Mouse (Mus musculus) CH12.LX (cell line): ENCODE results near the gene Doc2g. TPM values are rescaled to one million over a fixed set of nuclear protein-coding genes. Genes with fewer than 3 reads are reported as not detected.

ENCODE experiments used
- DNase-seq: peaks from one replicate; pipeline ENCODE4 v3.0.0-alpha.2; 2013; ENCODE audit errors: extremely low read depth
- H3K27ac ChIP-seq: 2 replicates; pipeline ENCODE4 v1.5.1; 2012; ENCODE audit warnings: low read depth, mild to moderate bottlenecking, control low read depth, moderate library complexity; ENCODE audit not compliant: insufficient read depth
- H3K27me3 ChIP-seq: replicated peaks from 2 replicates; pipeline ENCODE3; 2012; ENCODE audit warnings: inconsistent platforms
- H3K36me3 ChIP-seq, 2 experiments: replicated peaks in 1 of 2; 2 replicates each; pipeline versions ENCODE3 to v1.6.1; 2012; ENCODE audit warnings: inconsistent platforms in 1 of 2, low read length in 1 of 2, mild to moderate bottlenecking in 1 of 2, mixed read lengths in 1 of 2, moderate library complexity in 1 of 2; ENCODE audit not compliant: control insufficient read depth in 1 of 2, insufficient read depth in 1 of 2
- H3K4me1 ChIP-seq, 2 experiments: 2 replicates each; pipeline ENCODE4 v1.6.1; 2012; ENCODE audit warnings: inconsistent platforms in 1 of 2, moderate library complexity in 1 of 2; ENCODE audit not compliant: insufficient read depth in 2 of 2, control insufficient read depth in 1 of 2
- H3K4me2 ChIP-seq: 2 replicates; pipeline ENCODE4 v1.6.1; 2012; ENCODE audit warnings: low read depth, mild to moderate bottlenecking, control low read depth; ENCODE audit not compliant: poor library complexity, insufficient read depth, severe bottlenecking
- H3K4me3 ChIP-seq, 3 experiments: fragments of 150-350 bp in 1 of 3; sonication (generic) in 1 of 3; replicated peaks in 1 of 3; 2 replicates each; pipeline versions ENCODE3 to v1.5.1; 2011 to 2012; ENCODE audit warnings: low read depth in 2 of 3, low read length in 2 of 3, mild to moderate bottlenecking in 2 of 3, moderate library complexity in 2 of 3, control low read depth in 1 of 3, improper control_type of control experiment in 1 of 3, inconsistent platforms in 1 of 3, mixed read lengths in 1 of 3; ENCODE audit not compliant: poor library complexity in 1 of 3
- H3K79me2 ChIP-seq: replicated peaks from 2 replicates; pipeline ENCODE4 v1.6.1; 2012; ENCODE audit warnings: mild to moderate bottlenecking, moderate library complexity; ENCODE audit not compliant: control insufficient read depth, poor library complexity, insufficient read depth, severe bottlenecking; ENCODE audit errors: extremely low read depth
- H3K9ac ChIP-seq: 2 replicates; pipeline ENCODE4 v1.6.1; 2012; ENCODE audit warnings: low read depth, mild to moderate bottlenecking, control low read depth, moderate library complexity; ENCODE audit not compliant: insufficient read depth
- H3K9me3 ChIP-seq: replicated peaks from 2 replicates; pipeline ENCODE3; 2012; ENCODE audit warnings: low read length, inconsistent platforms, mixed read lengths
- CHD1 ChIP-seq: IDR thresholded peaks from 2 replicates; pipeline ENCODE4 v1.6.1; 2012; ENCODE audit warnings: low read depth, low read length, improper control_type of control experiment, inconsistent platforms
- CHD2 ChIP-seq: IDR thresholded peaks from 2 replicates; pipeline ENCODE4 v1.6.1; 2011; ENCODE audit warnings: low read length, improper control_type of control experiment
- CTCF ChIP-seq, 2 experiments: IDR thresholded peaks in 1 of 2; conservative IDR thresholded peaks in 1 of 2; 2 replicates each; pipeline ENCODE4 v1.5.1; 2011 to 2012; ENCODE audit warnings: low read depth in 2 of 2, low read length in 2 of 2, improper control_type of control experiment in 1 of 2, inconsistent platforms in 1 of 2, mild to moderate bottlenecking in 1 of 2, moderate library complexity in 1 of 2
- E2F4 ChIP-seq: IDR thresholded peaks from 2 replicates; pipeline ENCODE4 v1.6.1; 2011; ENCODE audit warnings: low read depth, low read length, improper control_type of control experiment; ENCODE audit not compliant: insufficient replicate concordance
- ELF1 ChIP-seq: IDR thresholded peaks from 2 replicates; pipeline ENCODE4 v1.6.1; 2014; ENCODE audit warnings: low read depth, mild to moderate bottlenecking, inconsistent platforms, low read length, improper control_type of control experiment
- GABPA ChIP-seq: IDR thresholded peaks from 2 replicates; pipeline ENCODE4 v1.6.1; 2012; ENCODE audit warnings: low read depth, low read length, improper control_type of control experiment, inconsistent platforms; ENCODE audit not compliant: insufficient replicate concordance
- HCFC1 ChIP-seq: IDR thresholded peaks from 2 replicates; pipeline ENCODE4 v1.6.1; 2012; ENCODE audit warnings: low read depth, mild to moderate bottlenecking, inconsistent platforms, low read length, improper control_type of control experiment
- IRF4 ChIP-seq: IDR thresholded peaks from 2 replicates; pipeline ENCODE4 v1.6.1; 2014; ENCODE audit warnings: low read depth, mild to moderate bottlenecking, inconsistent platforms, low read length, improper control_type of control experiment
- JUN ChIP-seq: IDR thresholded peaks from 2 replicates; pipeline ENCODE4 v1.6.1; 2011; ENCODE audit warnings: low read depth, mild to moderate bottlenecking, low read length, improper control_type of control experiment, moderate library complexity; ENCODE audit not compliant: insufficient read depth
- JUND ChIP-seq: conservative IDR thresholded peaks from 2 replicates; pipeline ENCODE4 v1.6.1; 2011; ENCODE audit warnings: low read depth, low read length, improper control_type of control experiment
- KAT2A ChIP-seq: IDR thresholded peaks from 2 replicates; pipeline ENCODE4 v1.6.1; 2012; ENCODE audit warnings: low read length, improper control_type of control experiment, inconsistent platforms; ENCODE audit not compliant: insufficient replicate concordance
- MAFK ChIP-seq: IDR thresholded peaks from 2 replicates; pipeline ENCODE4 v1.6.1; 2011; ENCODE audit warnings: low read length, improper control_type of control experiment; ENCODE audit not compliant: insufficient replicate concordance
- MAX ChIP-seq: IDR thresholded peaks from 2 replicates; pipeline ENCODE4 v1.6.1; 2011; ENCODE audit warnings: low read length, improper control_type of control experiment
- MYC ChIP-seq: IDR thresholded peaks from 2 replicates; pipeline ENCODE4 v1.6.1; 2011; ENCODE audit warnings: low read depth, mild to moderate bottlenecking, improper control_type of control experiment, low read length
- NELFE ChIP-seq: IDR thresholded peaks from 2 replicates; pipeline ENCODE4 v1.6.1; 2011; ENCODE audit warnings: low read depth, low read length, improper control_type of control experiment
- NRF1 ChIP-seq: IDR thresholded peaks from 2 replicates; pipeline ENCODE4 v1.6.1; 2014; ENCODE audit warnings: low read depth, mild to moderate bottlenecking, inconsistent platforms, low read length, improper control_type of control experiment, moderate library complexity
- POLR2A ChIP-seq: IDR thresholded peaks from 2 replicates; pipeline ENCODE4 v1.6.1; 2011; ENCODE audit warnings: low read depth, mild to moderate bottlenecking, improper control_type of control experiment, low read length
- POLR2AphosphoS2 ChIP-seq: IDR thresholded peaks from 2 replicates; pipeline ENCODE4 v1.6.1; 2011; ENCODE audit warnings: low read depth, low read length, improper control_type of control experiment
- RAD21 ChIP-seq: IDR thresholded peaks from 2 replicates; pipeline ENCODE4 v1.6.1; 2011; ENCODE audit warnings: low read depth, mild to moderate bottlenecking, low read length, improper control_type of control experiment, moderate library complexity
- TBP ChIP-seq: conservative IDR thresholded peaks from 2 replicates; pipeline ENCODE4 v1.6.1; 2011; ENCODE audit warnings: low read depth, low read length, improper control_type of control experiment
- USF1 ChIP-seq: IDR thresholded peaks from 2 replicates; pipeline ENCODE4 v1.6.1; 2014; ENCODE audit warnings: low read depth, mild to moderate bottlenecking, inconsistent platforms, low read length, improper control_type of control experiment
- USF2 ChIP-seq: conservative IDR thresholded peaks from 2 replicates; pipeline ENCODE4 v1.6.1; 2011; ENCODE audit warnings: low read depth, low read length, improper control_type of control experiment
- ZMIZ1 ChIP-seq: IDR thresholded peaks from 2 replicates; pipeline ENCODE4 v1.6.1; 2012; ENCODE audit warnings: low read depth, mild to moderate bottlenecking, inconsistent platforms, low read length, improper control_type of control experiment
- ZNF384 ChIP-seq: IDR thresholded peaks from 2 replicates; pipeline ENCODE4 v1.6.1; 2012; ENCODE audit warnings: low read depth, low read length, improper control_type of control experiment, inconsistent platforms
- dilution Hi-C: fragments of 300-500 bp; cut with MboI; formaldehyde crosslinking; loops from 2 replicates; pipeline ENCODE4 v1.14.3; 2020; ENCODE audit warnings: low sequenced_read_pairs; ENCODE audit not compliant: extremely low pct_unique_long_range_greater_than_20kb, extremely low pct_ligation_motif_present
- in situ Hi-C: fragments of 300-500 bp; cut with MboI; formaldehyde crosslinking; loops from 3 replicates; pipeline ENCODE4 v1.14.3; 2019; ENCODE audit warnings: low sequenced_read_pairs, low pct_ligation_motif_present, low pct_unique_long_range_greater_than_20kb, mixed read lengths
- polyA plus RNA-seq: library from polyadenylated mRNA; unstranded; fragments of >175 nt; gene quantifications from 2 replicates; pipeline ENCODE4 v1.2.1, GENCODE M21; 2012; ENCODE audit warnings: low read depth; ENCODE audit not compliant: insufficient read length
- total RNA-seq, 2 experiments: library from RNA; depleted of rRNA; stranded (reverse); fragments of 300-350 nt in 1 of 2; fragments of >200 nt in 1 of 2; gene quantifications; 2 replicates each; pipeline ENCODE4 v1.2.3; 2012 to 2014

Doc2g gene
- total and polyA plus RNA-seq, 3 experiments = 2.1 to 6.4 (median 5.2) TPM

- no peak for TF ChIP-seq CHD1
- TF ChIP-seq ELF1 = no peak
- TF ChIP-seq CTCF (conservative IDR thresholded peaks at IDR 0.05 in 1 of 2, IDR thresholded peaks at IDR 0.05 in 1 of 2; ENCODE audit: low read depth in 2 of 2, low read length in 2 of 2) = peak; percentile 38 to 99; a peak in 3 of 4 replicates
- no peak; the same call in none of the 2 replicates for TF ChIP-seq RAD21
- no peak for TF ChIP-seq POLR2A
- TF ChIP-seq MAX = no peak
- no peak for TF ChIP-seq HCFC1
- no peak for TF ChIP-seq KAT2A
- no peak; the same call in 1 of the 2 replicates for TF ChIP-seq NELFE
- TF ChIP-seq GABPA = no peak
- TF ChIP-seq CHD2 = no peak
- TF ChIP-seq TBP = no peak
- TF ChIP-seq POLR2AphosphoS2 = no peak
Measured at GRCm38 (mm10) chr19:4018743-4019583, 15.8 kb downstream of the Doc2g start (continued).

- H3K9ac ChIP-seq = no peak overlapping the region
- TF ChIP-seq JUN (no peak), ZMIZ1 (no peak), CHD2 (no peak), IRF4 (no peak), CHD1 (no peak), NRF1 (no peak), JUND (no peak)
- TF ChIP-seq, all 38 proteins: peak for 0
- no peak overlapping the region for H3K4me2 ChIP-seq
- no peaks in the 10 kb centered on the region for H3K27me3 ChIP-seq
- H3K4me3 ChIP-seq = no peak overlapping the region
- H3K4me1 ChIP-seq = peaks cover 9 to 14% of the 10 kb centered on the region in 2 experiments
- dilution Hi-C loops (no loop called here), in situ Hi-C loops (no loop called here)
- H3K27ac ChIP-seq = no peak overlapping the region
- H3K9me3 ChIP-seq = peaks cover 21% of the 10 kb centered on the region
- H3K79me2 ChIP-seq = no peaks in the 10 kb centered on the region
- no peaks in the 10 kb centered on the region for H3K36me3 ChIP-seq
- no peak for DNase-seq
Measured at GRCm38 (mm10) chr19:4023185-4023584, 20.1 kb downstream of the Doc2g start.

DNA sequence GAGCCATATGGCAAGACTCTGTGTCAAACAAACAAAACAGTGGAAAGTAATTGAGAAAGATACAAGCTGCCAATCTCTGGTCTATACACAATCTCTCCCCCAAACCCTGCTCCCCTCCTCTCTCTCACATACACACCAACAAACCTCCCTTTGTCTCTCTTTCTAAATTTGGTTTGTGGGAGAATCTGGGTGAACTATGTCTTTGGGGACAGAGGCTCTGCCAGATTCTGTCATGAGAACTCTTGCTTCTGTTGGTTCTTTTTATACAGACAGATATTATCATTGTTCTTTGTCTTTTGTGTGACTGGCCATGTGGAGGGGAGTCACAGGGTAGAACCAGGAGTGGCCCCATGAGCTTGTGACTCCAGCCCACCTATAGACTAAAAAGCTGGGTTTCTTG, 24.5 kb downstream of the Doc2g start:
- dilution Hi-C loops (no loop called here), in situ Hi-C loops (no loop called here)
- H3K9me3 ChIP-seq = peaks cover 26% of the 10 kb centered on the region
- H3K4me3 ChIP-seq = no peak overlapping the region
- H3K79me2 ChIP-seq = no peaks in the 10 kb centered on the region
- peaks cover 1% of the 10 kb centered on the region for H3K27me3 ChIP-seq
- H3K9ac ChIP-seq = no peak overlapping the region
- H3K4me1 ChIP-seq = no peaks in the 10 kb centered on the region
- no peak for DNase-seq
- no peak overlapping the region for H3K4me2 ChIP-seq
- H3K36me3 ChIP-seq = no peaks in the 10 kb centered on the region
- H3K27ac ChIP-seq = no peak overlapping the region
- TF ChIP-seq USF1 (no peak), HCFC1 (no peak), MAFK (no peak), JUND (no peak), E2F4 (no peak), ELF1 (no peak), ZNF384 (no peak), MYC (no peak), CHD1 (no peak), TBP (no peak), POLR2AphosphoS2 (no peak), USF2 (no peak), CTCF (conservative IDR thresholded peaks at IDR 0.05 in 1 of 2, IDR thresholded peaks at IDR 0.05 in 1 of 2; ENCODE audit: low read depth in 2 of 2, low read length in 2 of 2) (no peak), GABPA (no peak)
- TF ChIP-seq, all 38 proteins: peak for 0
